Mouse (Mus musculus) left cerebral cortex, adult 8-10 months (tissue): ENCODE measurements around the gene Rbfox3. TPM values are rescaled to one million over a fixed set of nuclear protein-coding genes. Genes with fewer than 3 reads are reported as not detected.
A peak's percentile ranks its signal among the peaks of the same experiment; 100 is the strongest.

Experiments used
- DNase-seq, 2 experiments: peaks; one replicate each; pipeline ENCODE4 v3.0.0; 2022; ENCODE audit warnings: low spot score in 2 of 2
- total RNA-seq, 4 experiments: library from RNA; stranded (reverse); gene quantifications; 2 replicates each; pipeline ENCODE4 v1.2.4; 2022

Gene Rbfox3
- total RNA-seq, 4 experiments from 2014 or later = 295 to 336 (median 323) TPM

- no peak for DNase-seq
Measured at GRCm38 (mm10) chr11:118729373-118729772, 182.0 kb downstream of the Rbfox3 start.

- DNase-seq = no peak
Measured at GRCm38 (mm10) chr11:118728797-118729196, 182.6 kb downstream of the Rbfox3 start.

- no peak for DNase-seq
Measured at GRCm38 (mm10) chr11:118728083-118728551, 183.3 kb downstream of the Rbfox3 start.

- DNase-seq = no peak
Measured at GRCm38 (mm10) chr11:118726430-118726829, 185.0 kb downstream of the Rbfox3 start.

GRCm38 (mm10) chr11:118724423-118724822, 187.0 kb downstream of the Rbfox3 start:
- DNase-seq = no peak

- DNase-seq = no peak
Measured at GRCm38 (mm10) chr11:118723166-118723565, 188.2 kb downstream of the Rbfox3 start.

- DNase-seq = no peak
Measured at GRCm38 (mm10) chr11:118721898-118722297, 189.5 kb downstream of the Rbfox3 start.

GRCm38 (mm10) chr11:118714601-118715524, 196.5 kb downstream of the Rbfox3 start:
- DNase-seq = no peak

- no peak for DNase-seq
Measured at GRCm38 (mm10) chr11:118712761-118713160, 198.6 kb downstream of the Rbfox3 start.

GRCm38 (mm10) chr11:118712058-118712457, 199.3 kb downstream of the Rbfox3 start:
- DNase-seq = no peak

GRCm38 (mm10) chr11:118710035-118710434, 201.4 kb downstream of the Rbfox3 start:
- DNase-seq = no peak

- DNase-seq = no peak
Measured at GRCm38 (mm10) chr11:118696226-118696930, 215.0 kb downstream of the Rbfox3 start.

GRCm38 (mm10) chr11:118693276-118693675, 218.1 kb downstream of the Rbfox3 start:
- peak in 1 of 2 experiments; percentile 43 for DNase-seq

- no peak for DNase-seq
Measured at GRCm38 (mm10) chr11:118690262-118690661, 221.1 kb downstream of the Rbfox3 start.

- DNase-seq = no peak
Measured at GRCm38 (mm10) chr11:118685397-118685796, 226.0 kb downstream of the Rbfox3 start.

GRCm38 (mm10) chr11:118684665-118685064, 226.7 kb downstream of the Rbfox3 start:
- no peak for DNase-seq

GRCm38 (mm10) chr11:118680699-118681098, 230.7 kb downstream of the Rbfox3 start:
- no peak for DNase-seq

GRCm38 (mm10) chr11:118679736-118680410, 231.5 kb downstream of the Rbfox3 start:
- no peak for DNase-seq

GRCm38 (mm10) chr11:118678515-118679104, 232.8 kb downstream of the Rbfox3 start:
- DNase-seq = no peak

- no peak for DNase-seq
Measured at GRCm38 (mm10) chr11:118677277-118677676, 234.1 kb downstream of the Rbfox3 start.

GRCm38 (mm10) chr11:118676364-118676763, 235.0 kb downstream of the Rbfox3 start:
- no peak for DNase-seq
